Mouse (Mus musculus): ENCODE measurements around the gene Mroh9. TPM values are rescaled to one million over a fixed set of nuclear protein-coding genes. Genes with fewer than 3 reads are reported as not detected.

Gene Mroh9
- polyA plus RNA-seq, 1 experiment from 2014 or later = not detected

- Histone ChIP-seq H3K27me3 (ENCODE audit: control insufficient read depth, insufficient read depth, low read length) (no peaks in the 10 kb centered on the region), H3K4me1 (ENCODE audit: control insufficient read depth, insufficient read depth, low read length) (no peaks in the 10 kb centered on the region), H3K4me3 (ENCODE audit: low read depth, low read length) (no peak overlapping the region), H3K9ac (replicated peaks; ENCODE audit: low read depth, low read length) (no peak overlapping the region), H3K27ac (ENCODE audit: low read length) (no peak overlapping the region), H3K36me3 (ENCODE audit: control insufficient read depth, insufficient read depth, low read length) (no peaks in the 10 kb centered on the region), H3K4me2 (replicated peaks; ENCODE audit: low read depth, low read length) (no peak overlapping the region), H3K9me3 (ENCODE audit: control insufficient read depth, low read depth, low read length) (no peaks in the 10 kb centered on the region)
- WGBS = 46% methylated on average over 10 of the region's 10 CpGs
- no peak for ATAC-seq (ENCODE audit: insufficient number of reproducible peaks, insufficient read depth, low FRiP score, low read depth)
Observed at GRCm38 (mm10) chr1:163091438-163092155, 6.1 kb upstream of the Mroh9 start.

GRCm38 (mm10) chr1:163070502-163070901, 15.0 kb downstream of the Mroh9 start:
- Histone ChIP-seq H3K9me3 (ENCODE audit: control insufficient read depth, low read depth, low read length) (no peaks in the 10 kb centered on the region), H3K4me1 (ENCODE audit: control insufficient read depth, insufficient read depth, low read length) (no peaks in the 10 kb centered on the region), H3K27me3 (ENCODE audit: control insufficient read depth, insufficient read depth, low read length) (no peaks in the 10 kb centered on the region), H3K9ac (replicated peaks; ENCODE audit: low read depth, low read length) (no peak overlapping the region), H3K27ac (ENCODE audit: low read length) (no peak overlapping the region), H3K36me3 (ENCODE audit: control insufficient read depth, insufficient read depth, low read length) (no peaks in the 10 kb centered on the region), H3K4me3 (ENCODE audit: low read depth, low read length) (no peak overlapping the region), H3K4me2 (replicated peaks; ENCODE audit: low read depth, low read length) (no peak overlapping the region)
- ATAC-seq (ENCODE audit: insufficient number of reproducible peaks, insufficient read depth, low FRiP score, low read depth) = peak; percentile 46; the same call in 1 of the 2 replicates
- WGBS = 6% methylated on average over 1 of the region's 1 CpGs

GRCm38 (mm10) chr1:163060381-163060780, 25.1 kb downstream of the Mroh9 start:
- no peaks in the 10 kb centered on the region for H3K9me3 ChIP-seq (ENCODE audit: control insufficient read depth, low read depth, low read length)
- no peaks in the 10 kb centered on the region for H3K36me3 ChIP-seq (ENCODE audit: control insufficient read depth, insufficient read depth, low read length)
- ATAC-seq (ENCODE audit: insufficient number of reproducible peaks, insufficient read depth, low FRiP score, low read depth) = no peak
- H3K4me1 ChIP-seq (ENCODE audit: control insufficient read depth, insufficient read depth, low read length) = no peaks in the 10 kb centered on the region
- 90% methylated on average over 3 of the region's 3 CpGs for WGBS
- H3K27ac ChIP-seq (ENCODE audit: low read length) = no peak overlapping the region
- no peaks in the 10 kb centered on the region for H3K27me3 ChIP-seq (ENCODE audit: control insufficient read depth, insufficient read depth, low read length)
- no peak overlapping the region for H3K4me2 ChIP-seq (replicated peaks; ENCODE audit: low read depth, low read length)
- no peak overlapping the region for H3K9ac ChIP-seq (replicated peaks; ENCODE audit: low read depth, low read length)
- H3K4me3 ChIP-seq (ENCODE audit: low read depth, low read length) = no peak overlapping the region

GRCm38 (mm10) chr1:163057363-163057762, 28.1 kb downstream of the Mroh9 start:
- Histone ChIP-seq H3K36me3 (ENCODE audit: control insufficient read depth, insufficient read depth, low read length) (no peaks in the 10 kb centered on the region), H3K9me3 (ENCODE audit: control insufficient read depth, low read depth, low read length) (no peaks in the 10 kb centered on the region), H3K27ac (ENCODE audit: low read length) (no peak overlapping the region), H3K4me2 (replicated peaks; ENCODE audit: low read depth, low read length) (no peak overlapping the region), H3K27me3 (ENCODE audit: control insufficient read depth, insufficient read depth, low read length) (no peaks in the 10 kb centered on the region), H3K4me1 (ENCODE audit: control insufficient read depth, insufficient read depth, low read length) (no peaks in the 10 kb centered on the region), H3K9ac (replicated peaks; ENCODE audit: low read depth, low read length) (no peak overlapping the region), H3K4me3 (ENCODE audit: low read depth, low read length) (no peak overlapping the region)
- WGBS = 45% methylated on average over 2 of the region's 2 CpGs
- no peak for ATAC-seq (ENCODE audit: insufficient number of reproducible peaks, insufficient read depth, low FRiP score, low read depth)

GRCm38 (mm10) chr1:163055629-163056028, 29.8 kb downstream of the Mroh9 start:
- no peaks in the 10 kb centered on the region for H3K36me3 ChIP-seq (ENCODE audit: control insufficient read depth, insufficient read depth, low read length)
- no peak overlapping the region for H3K27ac ChIP-seq (ENCODE audit: low read length)

GRCm38 (mm10) chr1:163023075-163023474, 62.4 kb downstream of the Mroh9 start:
- Histone ChIP-seq H3K9me3 (ENCODE audit: control insufficient read depth, low read depth, low read length) (no peaks in the 10 kb centered on the region), H3K27ac (ENCODE audit: low read length) (no peak overlapping the region), H3K9ac (replicated peaks; ENCODE audit: low read depth, low read length) (no peak overlapping the region), H3K4me3 (ENCODE audit: low read depth, low read length) (no peak overlapping the region), H3K27me3 (ENCODE audit: control insufficient read depth, insufficient read depth, low read length) (no peaks in the 10 kb centered on the region), H3K4me1 (ENCODE audit: control insufficient read depth, insufficient read depth, low read length) (no peaks in the 10 kb centered on the region), H3K36me3 (ENCODE audit: control insufficient read depth, insufficient read depth, low read length) (no peaks in the 10 kb centered on the region), H3K4me2 (replicated peaks; ENCODE audit: low read depth, low read length) (no peak overlapping the region)
- ATAC-seq (ENCODE audit: insufficient number of reproducible peaks, insufficient read depth, low FRiP score, low read depth) = no peak

More at GRCm38 (mm10) chr1:163055629-163056028, 29.8 kb downstream of the Mroh9 start:
- Histone ChIP-seq H3K4me1 (ENCODE audit: control insufficient read depth, insufficient read depth, low read length) (no peaks in the 10 kb centered on the region), H3K4me3 (ENCODE audit: low read depth, low read length) (no peak overlapping the region), H3K4me2 (replicated peaks; ENCODE audit: low read depth, low read length) (no peak overlapping the region), H3K9me3 (ENCODE audit: control insufficient read depth, low read depth, low read length) (no peaks in the 10 kb centered on the region), H3K27me3 (ENCODE audit: control insufficient read depth, insufficient read depth, low read length) (no peaks in the 10 kb centered on the region), H3K9ac (replicated peaks; ENCODE audit: low read depth, low read length) (no peak overlapping the region)
- ATAC-seq (ENCODE audit: insufficient number of reproducible peaks, insufficient read depth, low FRiP score, low read depth) = no peak

- no peaks in the 10 kb centered on the region for H3K4me1 ChIP-seq (ENCODE audit: control insufficient read depth, insufficient read depth, low read length)
- H3K36me3 ChIP-seq (ENCODE audit: control insufficient read depth, insufficient read depth, low read length) = no peaks in the 10 kb centered on the region
- 55% methylated on average over 3 of the region's 3 CpGs for WGBS
- H3K9ac ChIP-seq (replicated peaks; ENCODE audit: low read depth, low read length) = no peak overlapping the region
- H3K27ac ChIP-seq (ENCODE audit: low read length) = no peak overlapping the region
- no peaks in the 10 kb centered on the region for H3K27me3 ChIP-seq (ENCODE audit: control insufficient read depth, insufficient read depth, low read length)
- no peak for ATAC-seq (ENCODE audit: insufficient number of reproducible peaks, insufficient read depth, low FRiP score, low read depth)
- H3K9me3 ChIP-seq (ENCODE audit: control insufficient read depth, low read depth, low read length) = no peaks in the 10 kb centered on the region
- no peak overlapping the region for H3K4me2 ChIP-seq (replicated peaks; ENCODE audit: low read depth, low read length)
- H3K4me3 ChIP-seq (ENCODE audit: low read depth, low read length) = no peak overlapping the region
Observed at GRCm38 (mm10) chr1:163009220-163009619, 76.2 kb downstream of the Mroh9 start.

- Histone ChIP-seq H3K9me3 (ENCODE audit: control insufficient read depth, low read depth, low read length) (no peaks in the 10 kb centered on the region), H3K4me3 (ENCODE audit: low read depth, low read length) (no peak overlapping the region), H3K4me1 (ENCODE audit: control insufficient read depth, insufficient read depth, low read length) (no peaks in the 10 kb centered on the region), H3K4me2 (replicated peaks; ENCODE audit: low read depth, low read length) (no peak overlapping the region), H3K27me3 (ENCODE audit: control insufficient read depth, insufficient read depth, low read length) (no peaks in the 10 kb centered on the region), H3K9ac (replicated peaks; ENCODE audit: low read depth, low read length) (no peak overlapping the region), H3K36me3 (ENCODE audit: control insufficient read depth, insufficient read depth, low read length) (no peaks in the 10 kb centered on the region), H3K27ac (ENCODE audit: low read length) (no peak overlapping the region)
- no peak for ATAC-seq (ENCODE audit: insufficient number of reproducible peaks, insufficient read depth, low FRiP score, low read depth)
- WGBS = 43% methylated on average over 2 of the region's 2 CpGs
Observed at GRCm38 (mm10) chr1:163003496-163003895, 82.0 kb downstream of the Mroh9 start.
